Mouse (Mus musculus): Measurements from ENCODE around the gene Mad1l1. TPM values are rescaled to one million over a fixed set of nuclear protein-coding genes. Genes with fewer than 3 reads are reported as not detected.

Mad1l1 gene
- polyA plus RNA-seq, 1 experiment: 12.6 TPM

DNA sequence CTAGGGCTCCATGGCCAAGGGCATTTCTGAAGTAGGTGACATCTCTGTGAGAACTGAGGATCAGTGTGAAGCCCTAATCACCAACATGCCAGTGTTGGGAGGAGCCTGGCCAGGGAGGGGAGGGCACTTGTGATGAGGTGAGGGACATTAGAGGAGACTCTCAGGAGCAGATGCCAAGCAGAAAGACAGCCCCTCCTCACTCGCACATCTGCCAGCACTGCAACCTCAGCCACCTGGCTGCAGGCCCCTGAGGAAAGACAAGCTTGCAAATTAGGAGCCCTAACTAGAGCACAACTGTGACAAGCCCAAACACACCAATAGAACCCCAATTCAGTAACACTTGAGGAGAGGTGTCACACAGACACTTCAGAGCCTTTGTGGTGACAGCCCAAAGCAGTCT, 120.2 kb downstream of the Mad1l1 start:
- H3K4me1 ChIP-seq (ENCODE audit: control insufficient read depth, insufficient read depth, low read length): no peaks in the 10 kb centered on the region
- H3K27ac ChIP-seq (ENCODE audit: insufficient read depth, low read depth, low read length): no peak overlapping the region
- no peak for DNase-seq
- 88% methylated on average over 1 of the region's 1 CpGs for WGBS
- H3K4me3 ChIP-seq (ENCODE audit: insufficient read depth, low read depth, low read length): no peak overlapping the region
- H3K27me3 ChIP-seq (replicated peaks; ENCODE audit: control insufficient read depth, insufficient read depth, low read length): no peaks in the 10 kb centered on the region
- no peak for TF ChIP-seq CTCF (conservative IDR thresholded peaks at IDR 0.05; ENCODE audit: insufficient read depth, insufficient read length, low read depth, low read length)
- TF ChIP-seq POLR2A (IDR thresholded peaks at IDR 0.05; ENCODE audit: low read depth, low read length): no peak
- H3K36me3 ChIP-seq (ENCODE audit: control insufficient read depth, insufficient read depth, low read length): no peaks in the 10 kb centered on the region

DNA sequence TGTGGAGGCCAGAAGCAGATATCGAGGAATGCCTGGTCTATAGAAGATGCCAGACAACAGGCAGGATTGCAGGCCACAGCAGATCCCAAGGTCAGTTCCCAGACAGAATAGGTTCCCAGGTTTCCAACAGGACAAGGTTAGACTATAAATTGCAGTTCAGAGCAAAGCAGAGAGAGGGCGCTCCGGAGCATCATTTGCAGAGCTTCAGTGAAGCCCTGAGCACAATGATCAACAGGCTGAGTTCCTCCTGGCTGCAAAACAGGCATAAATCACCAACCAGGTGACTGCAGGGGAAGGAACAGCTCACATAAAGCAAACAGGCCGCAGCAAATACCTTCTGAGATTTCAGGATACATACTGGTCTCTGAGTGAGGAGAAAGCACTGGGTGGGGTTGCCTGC, 123.6 kb downstream of the Mad1l1 start:
- WGBS: 32% methylated on average over 4 of the region's 4 CpGs

DNA sequence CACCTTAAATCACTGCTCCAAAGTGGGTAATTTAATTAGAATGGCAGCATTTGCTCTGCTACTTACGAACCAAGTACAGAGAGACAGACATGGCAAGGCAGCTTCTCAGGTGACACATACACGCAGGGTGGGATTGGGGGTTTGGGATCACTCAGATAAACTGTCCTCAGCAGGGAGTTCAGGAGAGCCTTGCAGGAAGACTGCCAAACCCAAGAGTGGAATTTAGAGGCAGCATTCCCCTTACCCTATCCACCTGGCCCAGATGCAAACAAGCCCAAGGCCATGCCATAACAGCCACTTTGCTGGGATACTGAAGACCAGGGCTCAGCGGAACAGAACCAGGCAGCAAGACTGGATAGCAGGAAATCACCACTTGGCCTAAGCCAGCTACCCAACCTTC, 124.9 kb downstream of the Mad1l1 start:
- no peak overlapping the region for H3K4me3 ChIP-seq (ENCODE audit: insufficient read depth, low read depth, low read length)
- WGBS: 85% methylated on average over 3 of the region's 3 CpGs
- H3K36me3 ChIP-seq (ENCODE audit: control insufficient read depth, insufficient read depth, low read length): no peaks in the 10 kb centered on the region
- H3K4me1 ChIP-seq (ENCODE audit: control insufficient read depth, insufficient read depth, low read length): no peaks in the 10 kb centered on the region
- DNase-seq: no peak
- no peaks in the 10 kb centered on the region for H3K27me3 ChIP-seq (replicated peaks; ENCODE audit: control insufficient read depth, insufficient read depth, low read length)
- TF ChIP-seq POLR2A (IDR thresholded peaks at IDR 0.05; ENCODE audit: low read depth, low read length) (no peak), CTCF (conservative IDR thresholded peaks at IDR 0.05; ENCODE audit: insufficient read depth, insufficient read length, low read depth, low read length) (no peak)
- H3K27ac ChIP-seq (ENCODE audit: insufficient read depth, low read depth, low read length): no peak overlapping the region

More for the DNA sequence above, 123.6 kb downstream of the Mad1l1 start:
- Histone ChIP-seq H3K27ac (ENCODE audit: insufficient read depth, low read depth, low read length) (no peak overlapping the region), H3K36me3 (ENCODE audit: control insufficient read depth, insufficient read depth, low read length) (no peaks in the 10 kb centered on the region), H3K27me3 (replicated peaks; ENCODE audit: control insufficient read depth, insufficient read depth, low read length) (no peaks in the 10 kb centered on the region), H3K4me3 (ENCODE audit: insufficient read depth, low read depth, low read length) (no peak overlapping the region), H3K4me1 (ENCODE audit: control insufficient read depth, insufficient read depth, low read length) (no peaks in the 10 kb centered on the region)
- peak; percentile 86 for TF ChIP-seq CTCF (conservative IDR thresholded peaks at IDR 0.05; ENCODE audit: insufficient read depth, insufficient read length, low read depth, low read length)
- no peak for TF ChIP-seq POLR2A (IDR thresholded peaks at IDR 0.05; ENCODE audit: low read depth, low read length)
- DNase-seq: peak; percentile 83

DNA sequence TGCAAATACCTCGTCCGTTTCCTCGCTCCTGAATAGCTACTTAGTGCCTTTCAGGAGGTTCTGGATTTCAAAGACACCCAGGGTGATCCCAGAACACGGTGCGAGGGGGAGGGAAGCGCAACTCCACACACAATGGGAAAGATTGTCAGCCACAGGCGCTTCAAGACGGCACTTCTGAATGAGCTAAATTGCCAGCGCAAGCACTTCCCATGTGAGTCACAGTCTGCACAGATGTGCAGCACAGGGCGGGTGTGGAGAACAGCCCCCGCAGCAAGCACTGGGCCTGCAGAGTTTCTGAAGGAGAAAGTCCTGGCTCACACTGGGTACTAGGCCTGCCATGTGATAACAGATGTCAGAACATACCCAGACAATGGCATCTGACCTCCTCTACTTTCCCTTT, 127.2 kb downstream of the Mad1l1 start:
- Histone ChIP-seq H3K36me3 (ENCODE audit: control insufficient read depth, insufficient read depth, low read length) (no peaks in the 10 kb centered on the region), H3K27ac (ENCODE audit: insufficient read depth, low read depth, low read length) (no peak overlapping the region), H3K27me3 (replicated peaks; ENCODE audit: control insufficient read depth, insufficient read depth, low read length) (no peaks in the 10 kb centered on the region), H3K4me1 (ENCODE audit: control insufficient read depth, insufficient read depth, low read length) (0 out of 2 replicates have a peak, but pooled peaks cover 2% of the 10 kb centered on the region), H3K4me3 (ENCODE audit: insufficient read depth, low read depth, low read length) (no peak overlapping the region)
- 92% methylated on average over 11 of the region's 11 CpGs for WGBS
- DNase-seq: no peak
- no peak for TF ChIP-seq CTCF (conservative IDR thresholded peaks at IDR 0.05; ENCODE audit: insufficient read depth, insufficient read length, low read depth, low read length)
- TF ChIP-seq POLR2A (IDR thresholded peaks at IDR 0.05; ENCODE audit: low read depth, low read length): no peak

DNA sequence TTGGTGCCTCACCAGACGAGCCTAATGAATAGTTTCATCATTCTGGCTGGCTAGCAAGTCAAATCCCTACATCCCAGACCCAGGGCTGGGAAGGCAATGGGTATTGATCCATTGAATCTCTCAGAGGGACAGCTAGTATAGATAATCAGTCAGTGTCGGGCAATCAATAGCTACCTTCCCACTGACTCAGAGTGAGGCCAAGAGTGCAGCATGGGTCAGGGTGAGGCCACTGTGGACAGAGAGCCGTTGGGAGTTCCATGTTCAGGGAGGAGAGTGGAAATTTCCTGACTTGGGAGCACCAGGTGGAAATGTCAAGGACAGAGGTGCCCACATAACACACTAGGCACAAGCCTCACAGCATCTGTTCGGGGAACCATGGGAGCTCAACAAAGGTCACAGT, 129.8 kb downstream of the Mad1l1 start:
- Histone ChIP-seq H3K36me3 (ENCODE audit: control insufficient read depth, insufficient read depth, low read length) (no peaks in the 10 kb centered on the region), H3K27ac (ENCODE audit: insufficient read depth, low read depth, low read length) (no peak overlapping the region), H3K4me3 (ENCODE audit: insufficient read depth, low read depth, low read length) (no peak overlapping the region), H3K27me3 (replicated peaks; ENCODE audit: control insufficient read depth, insufficient read depth, low read length) (no peaks in the 10 kb centered on the region), H3K4me1 (ENCODE audit: control insufficient read depth, insufficient read depth, low read length) (0 out of 2 replicates have a peak, but pooled peaks cover 2% of the 10 kb centered on the region)
- no peak for DNase-seq
- TF ChIP-seq POLR2A (IDR thresholded peaks at IDR 0.05; ENCODE audit: low read depth, low read length): no peak
- TF ChIP-seq CTCF (conservative IDR thresholded peaks at IDR 0.05; ENCODE audit: insufficient read depth, insufficient read length, low read depth, low read length): no peak
- WGBS: 78% methylated on average over 4 of the region's 4 CpGs

DNA sequence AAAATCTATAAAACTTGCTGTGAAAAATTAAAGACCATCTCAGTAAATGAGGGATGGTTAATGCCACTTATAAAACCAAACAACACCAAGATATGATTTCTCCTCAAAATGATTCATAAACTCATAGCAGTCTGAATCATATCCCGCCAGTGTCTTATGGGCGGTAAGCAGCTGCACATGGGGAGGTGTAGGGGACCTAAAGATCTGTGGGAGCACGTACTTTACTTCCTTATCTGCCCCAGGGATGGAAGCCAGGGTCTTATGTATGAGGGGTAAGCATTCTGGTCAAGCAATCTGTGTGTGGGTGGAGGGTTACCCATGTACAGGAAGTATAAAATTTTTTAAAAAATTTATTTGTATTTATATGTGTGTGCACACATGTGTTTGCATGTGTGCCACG, 135.0 kb downstream of the Mad1l1 start:
- TF ChIP-seq POLR2A (IDR thresholded peaks at IDR 0.05; ENCODE audit: low read depth, low read length): no peak
- TF ChIP-seq CTCF (conservative IDR thresholded peaks at IDR 0.05; ENCODE audit: insufficient read depth, insufficient read length, low read depth, low read length): no peak
- no peak for DNase-seq
- H3K36me3 ChIP-seq (ENCODE audit: control insufficient read depth, insufficient read depth, low read length): no peaks in the 10 kb centered on the region
- WGBS: 92% methylated on average over 4 of the region's 4 CpGs
- no peak overlapping the region for H3K4me3 ChIP-seq (ENCODE audit: insufficient read depth, low read depth, low read length)
- 0 out of 2 replicates have a peak, but pooled peaks cover 2% of the 10 kb centered on the region for H3K4me1 ChIP-seq (ENCODE audit: control insufficient read depth, insufficient read depth, low read length)
- no peak overlapping the region for H3K27ac ChIP-seq (ENCODE audit: insufficient read depth, low read depth, low read length)
- H3K27me3 ChIP-seq (replicated peaks; ENCODE audit: control insufficient read depth, insufficient read depth, low read length): no peaks in the 10 kb centered on the region

DNA sequence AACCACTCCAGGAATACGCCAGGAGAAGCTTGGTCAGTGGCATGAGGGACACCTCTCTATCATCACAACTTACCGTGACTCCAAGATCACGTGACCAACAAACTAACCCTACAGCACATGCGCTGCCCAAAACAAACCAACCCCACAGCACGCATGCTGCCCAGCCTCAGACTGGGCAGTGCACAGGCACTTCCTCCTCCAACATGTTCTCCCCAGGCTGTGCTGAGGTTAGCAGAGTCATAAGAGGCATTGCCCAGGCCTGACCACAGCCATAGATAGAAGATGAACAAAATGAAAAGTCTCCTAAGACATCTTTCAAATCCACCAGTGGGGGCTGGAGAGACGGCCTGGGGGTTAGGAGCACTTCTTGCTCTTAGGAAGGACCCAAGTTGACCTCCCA, 135.6 kb downstream of the Mad1l1 start:
- Histone ChIP-seq H3K4me1 (ENCODE audit: control insufficient read depth, insufficient read depth, low read length) (no peaks in the 10 kb centered on the region), H3K36me3 (ENCODE audit: control insufficient read depth, insufficient read depth, low read length) (no peaks in the 10 kb centered on the region), H3K27me3 (replicated peaks; ENCODE audit: control insufficient read depth, insufficient read depth, low read length) (no peaks in the 10 kb centered on the region), H3K4me3 (ENCODE audit: insufficient read depth, low read depth, low read length) (no peak overlapping the region), H3K27ac (ENCODE audit: insufficient read depth, low read depth, low read length) (no peak overlapping the region)
- DNase-seq: no peak
- TF ChIP-seq POLR2A (IDR thresholded peaks at IDR 0.05; ENCODE audit: low read depth, low read length): no peak
- no peak for TF ChIP-seq CTCF (conservative IDR thresholded peaks at IDR 0.05; ENCODE audit: insufficient read depth, insufficient read length, low read depth, low read length)
- WGBS: 89% methylated on average over 6 of the region's 6 CpGs

Measured in kidney, adult 2 months (tissue).